Mouse (Mus musculus): ENCODE results near the gene Znfx1. TPM values are rescaled to one million over a fixed set of nuclear protein-coding genes. Genes with fewer than 3 reads are reported as not detected.
"Not testable (repeated sequence)": the region's sequence is repeated elsewhere in the genome, so short reads cannot be mapped to it uniquely, and the experiment has no call there.

Gene Znfx1
- polyA plus RNA-seq, 2 experiments: 6.7 to 7.7 TPM

DNA sequence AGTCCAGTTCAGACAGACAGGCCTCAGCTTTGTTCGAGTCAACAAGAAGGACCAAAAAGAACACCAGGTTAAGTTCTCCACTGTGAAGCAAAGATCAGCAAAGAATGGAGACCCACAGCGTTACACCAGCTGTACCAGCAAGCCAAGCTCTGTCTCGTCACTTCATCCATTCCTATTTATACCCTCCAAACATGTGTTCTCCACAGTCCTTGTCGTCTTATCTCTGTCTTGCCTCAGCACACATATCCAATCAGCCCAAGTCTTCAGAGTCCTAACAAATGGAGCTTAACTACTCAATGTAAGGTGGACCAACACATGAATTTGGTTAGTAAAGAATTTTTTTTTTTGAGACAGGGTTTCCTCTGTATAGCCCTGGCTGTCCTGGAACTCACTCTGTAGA is 53.3 kb downstream of the Znfx1 start:
- ATAC-seq (ENCODE audit: insufficient read depth): no peak
- H3K36me3 ChIP-seq (replicated peaks; ENCODE audit: control insufficient read depth, insufficient read depth, low read depth): no peaks in the 10 kb centered on the region
- H3K27me3 ChIP-seq (ENCODE audit: control insufficient read depth, insufficient read depth, low read length): no peaks in the 10 kb centered on the region
- H3K27ac ChIP-seq: no peak overlapping the region
- no peak overlapping the region for H3K9ac ChIP-seq (replicated peaks)
- no peak overlapping the region for H3K4me2 ChIP-seq (ENCODE audit: low read depth)
- H3K4me3 ChIP-seq (ENCODE audit: insufficient read depth in 1 of 2, low read depth in 2 of 2, low read length in 2 of 2): no peak overlapping the region
- no peaks in the 10 kb centered on the region for H3K9me3 ChIP-seq (ENCODE audit: control insufficient read depth, low read length)
- WGBS (ENCODE audit: insufficient replicate concordance): 35% methylated on average over 4 of the region's 4 CpGs
- DNase-seq (ENCODE audit: low read depth in 3 of 3, low spot score in 3 of 3): no peak
- TF ChIP-seq CTCF (IDR thresholded peaks at IDR 0.05; ENCODE audit: low read depth) (no peak), EP300 (IDR thresholded peaks at IDR 0.05; ENCODE audit: low read depth) (no peak)
- peaks cover under 1 to 14% of the 10 kb centered on the region in 2 experiments; a peak in 2 of 4 replicates for H3K4me1 ChIP-seq (replicated peaks; ENCODE audit: control insufficient read depth in 2 of 2, insufficient read depth in 2 of 2, low read length in 1 of 2)

DNA sequence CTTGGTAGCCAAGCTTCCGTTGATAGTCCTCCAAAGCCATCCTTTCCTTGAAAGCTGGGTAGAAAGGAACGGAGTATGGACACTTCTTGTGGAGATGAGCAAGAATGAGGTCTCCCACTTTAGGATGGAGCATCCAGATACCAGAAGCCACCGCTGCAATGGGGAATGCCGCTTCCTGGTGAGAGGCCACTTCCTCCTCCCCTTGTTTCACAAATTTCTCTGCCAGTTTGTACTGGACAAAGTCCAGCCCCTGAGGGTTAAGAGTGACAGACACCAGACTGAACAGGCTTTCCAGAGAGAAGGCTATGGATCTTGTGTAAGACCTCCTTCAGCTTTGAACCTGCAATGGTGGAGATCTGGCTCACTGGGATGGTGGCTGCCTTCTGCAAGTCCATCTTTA is 55.2 kb downstream of the Znfx1 start:
- not testable (repeated sequence) for H3K27ac ChIP-seq; H3K4me2 ChIP-seq (ENCODE audit: low read depth); DNase-seq (ENCODE audit: low read depth in 3 of 3, low spot score in 3 of 3)

DNA sequence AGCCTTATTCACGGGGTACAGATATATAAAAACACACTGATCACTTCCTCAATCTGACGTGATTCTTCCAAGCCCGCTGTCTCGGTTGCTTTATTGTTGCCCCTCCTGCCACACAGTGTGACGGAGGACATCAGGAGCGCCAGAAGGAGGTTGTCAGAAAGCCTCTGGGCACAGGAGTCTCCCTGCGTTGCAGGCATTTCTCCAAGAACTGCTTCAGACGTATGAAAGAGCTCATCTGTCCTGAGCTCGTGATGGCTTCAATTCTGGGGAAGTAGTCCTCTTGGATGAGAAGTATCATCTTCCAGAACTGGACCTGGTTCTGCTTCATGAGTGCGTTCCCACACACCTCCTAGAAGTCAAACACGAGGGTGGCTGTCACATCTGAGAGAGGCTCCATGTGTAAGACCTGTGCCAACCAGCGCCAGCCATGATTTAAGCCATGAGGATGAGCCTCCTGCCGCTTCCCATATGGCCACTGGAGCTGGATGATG is 55.8 kb downstream of the Znfx1 start:
- no peak overlapping the region for H3K4me2 ChIP-seq (ENCODE audit: low read depth)
- no peak overlapping the region for H3K27ac ChIP-seq
- 48% methylated on average over 13 of the region's 13 CpGs for WGBS (ENCODE audit: insufficient replicate concordance)
- H3K4me3 ChIP-seq (ENCODE audit: insufficient read depth in 1 of 2, low read depth in 2 of 2, low read length in 2 of 2): no peak overlapping the region
- ATAC-seq (ENCODE audit: insufficient read depth) (no peak), DNase-seq (ENCODE audit: low read depth in 3 of 3, low spot score in 3 of 3) (no peak)
- peaks cover 0 to 13% of the 10 kb centered on the region in 2 experiments; a peak in 2 of 4 replicates for H3K4me1 ChIP-seq (replicated peaks; ENCODE audit: control insufficient read depth in 2 of 2, insufficient read depth in 2 of 2, low read length in 1 of 2)
- H3K27me3 ChIP-seq (ENCODE audit: control insufficient read depth, insufficient read depth, low read length): no peaks in the 10 kb centered on the region
- no peaks in the 10 kb centered on the region for H3K36me3 ChIP-seq (replicated peaks; ENCODE audit: control insufficient read depth, insufficient read depth, low read depth)
- H3K9ac ChIP-seq (replicated peaks): no peak overlapping the region
- TF ChIP-seq EP300 (IDR thresholded peaks at IDR 0.05; ENCODE audit: low read depth): no peak
- no peak for TF ChIP-seq CTCF (IDR thresholded peaks at IDR 0.05; ENCODE audit: low read depth)
- H3K9me3 ChIP-seq (ENCODE audit: control insufficient read depth, low read length): no peaks in the 10 kb centered on the region

More for the DNA sequence above, 55.2 kb downstream of the Znfx1 start:
- ATAC-seq (ENCODE audit: insufficient read depth); H3K9ac ChIP-seq (replicated peaks); H3K27me3 ChIP-seq (ENCODE audit: control insufficient read depth, insufficient read depth, low read length); H3K36me3 ChIP-seq (replicated peaks; ENCODE audit: control insufficient read depth, insufficient read depth, low read depth); H3K4me3 ChIP-seq (ENCODE audit: insufficient read depth in 1 of 2, low read depth in 2 of 2, low read length in 2 of 2); H3K9me3 ChIP-seq (ENCODE audit: control insufficient read depth, low read length): not testable (repeated sequence)
- 49% methylated on average over 4 of the region's 4 CpGs for WGBS (ENCODE audit: insufficient replicate concordance)
- H3K4me1 ChIP-seq (replicated peaks; ENCODE audit: control insufficient read depth in 2 of 2, insufficient read depth in 2 of 2, low read length in 1 of 2): peaks cover 0 to 13% of the 10 kb centered on the region in 2 experiments; a peak in 2 of 4 replicates

DNA sequence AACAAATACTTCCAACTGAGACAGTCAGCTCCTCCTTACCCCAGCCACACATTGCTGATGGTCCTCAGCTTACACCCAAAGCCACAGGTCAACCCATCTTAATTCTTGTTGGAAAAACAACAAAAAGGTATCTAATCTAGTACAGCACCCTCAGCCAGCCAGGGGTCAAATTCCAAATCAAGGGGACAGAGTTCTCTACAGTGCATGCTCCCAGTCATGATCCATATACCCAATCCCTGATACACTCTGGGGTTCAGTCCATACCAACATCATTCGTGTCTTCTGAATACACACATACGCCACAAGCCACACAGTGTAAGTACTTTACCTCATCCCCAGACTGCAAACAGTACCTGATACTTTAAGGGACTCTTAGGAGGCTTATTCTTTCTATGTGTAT is 56.5 kb downstream of the Znfx1 start:
- ATAC-seq (ENCODE audit: insufficient read depth) (no peak), DNase-seq (ENCODE audit: low read depth in 3 of 3, low spot score in 3 of 3) (no peak)
- Histone ChIP-seq H3K36me3 (replicated peaks; ENCODE audit: control insufficient read depth, insufficient read depth, low read depth) (no peaks in the 10 kb centered on the region), H3K4me3 (ENCODE audit: insufficient read depth in 1 of 2, low read depth in 2 of 2, low read length in 2 of 2) (no peak overlapping the region), H3K27ac (no peak overlapping the region), H3K9me3 (ENCODE audit: control insufficient read depth, low read length) (no peaks in the 10 kb centered on the region), H3K4me1 (replicated peaks; ENCODE audit: control insufficient read depth in 2 of 2, insufficient read depth in 2 of 2, low read length in 1 of 2) (peaks cover 0 to 13% of the 10 kb centered on the region in 2 experiments; a peak in 2 of 4 replicates), H3K4me2 (ENCODE audit: low read depth) (no peak overlapping the region), H3K9ac (replicated peaks) (no peak overlapping the region), H3K27me3 (ENCODE audit: control insufficient read depth, insufficient read depth, low read length) (no peaks in the 10 kb centered on the region)
- WGBS (ENCODE audit: insufficient replicate concordance): 66% methylated on average over 2 of the region's 2 CpGs
- TF ChIP-seq EP300 (IDR thresholded peaks at IDR 0.05; ENCODE audit: low read depth) (no peak), CTCF (IDR thresholded peaks at IDR 0.05; ENCODE audit: low read depth) (no peak)

DNA sequence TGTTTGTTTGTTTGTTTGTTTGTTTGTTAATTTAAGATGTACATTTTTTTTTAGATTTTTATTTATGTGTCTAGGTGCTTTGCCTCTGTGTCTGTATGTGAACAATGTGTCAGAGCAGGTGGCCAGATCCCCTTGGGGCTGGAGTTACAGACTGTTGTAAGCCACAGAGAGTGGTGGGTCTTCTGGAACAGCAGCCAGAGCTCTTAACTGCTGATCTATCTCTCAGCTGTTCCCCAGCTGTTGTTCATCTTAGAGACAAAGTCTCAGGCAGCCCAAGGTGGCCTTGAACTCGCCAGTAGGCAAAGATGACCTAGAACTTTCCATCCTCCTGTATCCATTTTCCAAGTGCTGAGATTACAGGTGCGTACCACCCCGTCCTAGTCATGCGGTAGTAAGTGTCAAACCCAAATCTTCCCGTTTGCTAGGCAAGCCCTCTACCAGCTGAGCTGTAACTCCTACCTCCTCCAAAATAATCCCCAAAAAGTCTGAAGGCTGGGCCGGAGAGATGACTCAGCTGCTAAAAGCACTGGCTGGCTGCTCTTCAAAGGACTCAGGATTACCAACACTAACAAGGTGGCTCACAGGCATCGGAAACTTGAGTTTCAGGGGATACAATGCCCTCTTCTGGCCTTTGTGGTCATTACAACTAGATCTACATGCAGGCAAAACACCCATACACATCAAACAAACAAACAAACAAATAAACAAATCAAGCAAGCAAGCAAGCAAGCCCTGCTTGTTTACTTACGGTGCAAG is 58.5 kb downstream of the Znfx1 start:
- no peak overlapping the region for H3K4me2 ChIP-seq (ENCODE audit: low read depth)
- no peak overlapping the region for H3K4me3 ChIP-seq (ENCODE audit: insufficient read depth in 1 of 2, low read depth in 2 of 2, low read length in 2 of 2)
- 39% methylated on average over 8 of the region's 8 CpGs for WGBS (ENCODE audit: insufficient replicate concordance)
- peaks cover 0 to 5% of the 10 kb centered on the region in 2 experiments; a peak in 2 of 4 replicates for H3K4me1 ChIP-seq (replicated peaks; ENCODE audit: control insufficient read depth in 2 of 2, insufficient read depth in 2 of 2, low read length in 1 of 2)
- TF ChIP-seq CTCF (IDR thresholded peaks at IDR 0.05; ENCODE audit: low read depth) (peak; percentile 80), EP300 (IDR thresholded peaks at IDR 0.05; ENCODE audit: low read depth) (no peak)
- H3K9ac ChIP-seq (replicated peaks): no peak overlapping the region; the same call in 1 of the 2 replicates
- no peaks in the 10 kb centered on the region for H3K27me3 ChIP-seq (ENCODE audit: control insufficient read depth, insufficient read depth, low read length)
- ATAC-seq (ENCODE audit: insufficient read depth): peak; percentile 25; the same call in 1 of the 2 replicates
- H3K36me3 ChIP-seq (replicated peaks; ENCODE audit: control insufficient read depth, insufficient read depth, low read depth): no peaks in the 10 kb centered on the region
- H3K9me3 ChIP-seq (ENCODE audit: control insufficient read depth, low read length): no peaks in the 10 kb centered on the region
- peak; percentile 48 to 64 (median 60) for DNase-seq (ENCODE audit: low read depth in 3 of 3, low spot score in 3 of 3)
- no peak overlapping the region for H3K27ac ChIP-seq

All from liver, embryonic 14.5 days (tissue).